Mouse (Mus musculus): ENCODE results near the gene Itpr3. TPM values are rescaled to one million over a fixed set of nuclear protein-coding genes. Genes with fewer than 3 reads are reported as not detected.

Gene Itpr3
- total RNA-seq, 2 experiments from 2014 or later = 4.2 to 5.7 TPM

DNA sequence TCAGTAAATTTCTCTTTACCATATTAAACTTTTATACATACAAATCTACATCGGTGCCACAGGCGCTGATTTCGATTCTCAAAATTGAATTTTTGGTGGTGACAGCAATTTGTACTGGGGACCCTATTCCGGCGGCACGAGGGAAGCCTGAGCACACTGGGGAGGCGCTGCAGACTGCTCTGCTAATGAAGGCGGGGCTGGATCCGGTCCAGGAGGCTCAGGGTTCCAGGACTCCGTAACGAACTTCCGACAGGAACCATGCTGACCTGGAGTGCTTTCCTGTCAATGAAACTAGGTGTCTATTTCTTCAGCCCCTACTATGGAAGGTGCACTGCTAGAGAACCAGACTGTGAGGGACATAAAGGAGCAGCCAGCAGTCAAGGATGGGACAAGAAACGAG lies 72.2 kb downstream of the Itpr3 start:
- no peak for DNase-seq
- intact Hi-C loops (cut with DNase I; ENCODE audit: low total_unique reads) = no loop called here

DNA sequence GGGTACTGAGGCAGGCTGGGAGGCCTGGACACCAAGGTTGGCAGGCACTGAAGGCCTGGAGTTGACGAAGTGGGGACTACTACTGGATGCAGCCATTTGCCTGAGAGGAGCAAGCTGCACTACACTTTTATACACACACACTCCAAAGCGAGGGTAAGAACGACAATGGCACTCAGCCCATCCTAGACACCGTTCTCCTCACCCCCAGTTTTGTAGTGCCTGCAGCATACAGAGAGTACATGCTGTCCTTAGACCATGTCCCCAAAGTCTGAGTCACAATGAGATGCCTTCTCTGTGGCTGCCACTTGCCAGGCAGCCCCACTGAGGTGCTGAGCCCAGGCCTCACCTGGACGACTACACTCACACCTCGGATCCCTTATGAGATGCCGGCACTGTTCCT lies 72.7 kb downstream of the Itpr3 start:
- intact Hi-C loops (cut with DNase I; ENCODE audit: low total_unique reads) = no loop called here
- DNase-seq = no peak

DNA sequence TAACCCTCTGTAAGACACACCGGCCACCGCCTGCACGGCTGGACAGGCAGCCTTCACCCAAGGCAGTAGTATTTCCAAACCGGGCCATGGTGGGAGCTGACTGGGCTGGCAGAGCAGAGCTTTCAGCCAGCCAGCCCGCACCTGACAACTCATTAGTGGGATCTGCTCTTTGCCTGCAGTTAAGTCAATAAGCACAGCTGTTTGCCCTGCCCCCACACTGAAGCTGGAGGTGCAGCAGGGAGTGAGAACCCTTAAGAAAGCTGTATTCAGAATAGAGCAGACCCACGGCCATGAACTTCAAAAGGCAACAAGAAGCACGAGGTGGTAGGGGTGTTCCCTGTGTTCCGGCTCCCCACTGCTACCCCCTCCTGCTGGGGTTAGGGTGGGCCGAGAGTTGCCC lies 73.1 kb downstream of the Itpr3 start:
- intact Hi-C loops (cut with DNase I; ENCODE audit: low total_unique reads) = no loop called here
- DNase-seq = no peak

DNA sequence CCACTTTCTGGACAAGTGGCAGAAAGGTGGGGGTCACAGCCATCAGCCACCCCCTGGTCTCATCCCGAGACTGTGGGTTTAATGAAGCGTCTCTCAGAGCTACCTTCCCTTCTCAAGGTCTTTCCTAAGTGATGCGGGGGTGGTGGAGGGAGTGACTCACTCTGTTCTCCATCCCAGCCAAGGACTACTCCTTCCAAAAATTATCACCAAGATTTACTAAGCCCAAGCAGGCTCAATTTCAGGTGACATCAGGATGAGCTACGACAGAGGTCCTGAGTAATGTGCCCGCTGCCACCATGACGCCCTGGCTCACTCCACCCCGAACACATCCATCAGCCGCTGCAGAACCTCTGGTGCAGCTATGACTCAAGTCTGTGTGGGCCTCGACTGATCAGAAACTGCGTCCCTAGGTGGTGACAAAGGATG lies 74.1 kb downstream of the Itpr3 start:
- no peak for DNase-seq
- intact Hi-C loops (cut with DNase I; ENCODE audit: low total_unique reads) = no loop called here

DNA sequence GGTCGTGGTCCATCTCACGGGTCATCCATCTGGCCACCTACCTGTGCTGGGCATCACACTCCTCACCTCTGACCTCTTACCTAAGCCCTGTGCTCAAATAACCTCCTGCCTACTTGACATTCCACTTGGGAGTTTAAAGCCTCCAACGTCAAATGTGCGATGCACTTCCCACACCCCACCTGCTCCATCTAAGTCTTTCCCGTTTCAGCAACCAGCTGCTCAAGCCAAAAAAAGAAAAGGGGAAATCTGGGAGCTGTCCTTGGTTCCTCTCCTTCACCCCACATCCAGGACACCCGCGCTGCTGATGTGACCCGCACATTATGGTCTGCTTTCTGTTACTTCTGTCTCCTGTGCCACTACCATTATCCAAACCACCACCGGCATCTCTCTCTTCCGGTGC lies 75.1 kb downstream of the Itpr3 start:
- DNase-seq = no peak

DNA sequence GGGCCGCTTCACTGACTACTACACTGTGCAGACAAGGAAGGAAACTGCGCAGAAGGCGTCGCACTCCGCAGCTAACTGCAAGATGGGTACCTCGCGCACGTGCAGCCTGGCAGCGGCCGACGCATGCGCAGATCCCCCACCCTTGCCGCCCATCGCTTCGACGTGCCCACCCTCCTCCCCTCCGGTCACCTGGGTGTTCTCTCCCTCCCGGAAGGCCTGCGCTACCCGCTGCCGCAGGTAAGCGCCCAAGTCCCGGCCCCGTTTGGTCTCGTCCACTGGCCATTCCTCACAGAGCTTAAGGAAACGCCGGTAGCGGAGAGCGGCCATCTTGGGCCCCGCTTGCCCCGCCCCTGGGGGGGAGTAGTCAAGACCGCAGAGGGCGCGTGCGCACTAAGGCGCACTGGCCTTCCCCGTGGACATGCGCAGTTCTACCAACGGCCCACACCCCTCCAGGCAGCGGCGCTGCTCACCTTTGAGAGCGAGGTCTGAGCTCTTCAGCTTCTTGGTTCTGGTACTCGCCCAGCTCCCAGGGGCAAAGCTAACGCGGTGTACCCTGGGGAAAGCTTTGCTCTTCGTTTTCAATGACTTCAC lies 76.5 kb downstream of the Itpr3 start, which contains the start of gene Uqcc2:
TSS of gene Uqcc2 (minus strand) at position 366 of the 591 bp plus-strand sequence.
- peak; percentile 98 for DNase-seq
- intact Hi-C loops (cut with DNase I; ENCODE audit: low total_unique reads) = no loop called here

More for the DNA sequence above, 75.1 kb downstream of the Itpr3 start:
- intact Hi-C loops (cut with DNase I; ENCODE audit: low total_unique reads) = no loop called here

DNA sequence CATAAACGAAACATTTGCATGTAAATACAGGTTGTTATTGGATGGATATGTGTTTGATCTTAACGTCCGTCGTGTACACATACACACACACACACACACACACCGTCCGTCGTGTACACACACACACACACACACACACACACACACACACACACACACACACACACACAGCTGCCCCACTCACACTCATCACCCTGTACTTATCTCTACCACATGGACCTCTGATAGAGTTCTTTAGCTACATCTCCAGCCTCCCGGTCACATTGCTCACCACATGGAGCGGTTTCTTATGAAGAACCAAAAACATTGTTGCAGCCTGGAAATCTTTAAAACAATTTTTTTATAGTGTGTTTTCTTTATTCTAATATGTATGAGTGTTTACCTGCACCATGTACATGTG lies 77.1 kb downstream of the Itpr3 start:
- intact Hi-C loops (cut with DNase I; ENCODE audit: low total_unique reads) = no loop called here
- DNase-seq = no peak

DNA sequence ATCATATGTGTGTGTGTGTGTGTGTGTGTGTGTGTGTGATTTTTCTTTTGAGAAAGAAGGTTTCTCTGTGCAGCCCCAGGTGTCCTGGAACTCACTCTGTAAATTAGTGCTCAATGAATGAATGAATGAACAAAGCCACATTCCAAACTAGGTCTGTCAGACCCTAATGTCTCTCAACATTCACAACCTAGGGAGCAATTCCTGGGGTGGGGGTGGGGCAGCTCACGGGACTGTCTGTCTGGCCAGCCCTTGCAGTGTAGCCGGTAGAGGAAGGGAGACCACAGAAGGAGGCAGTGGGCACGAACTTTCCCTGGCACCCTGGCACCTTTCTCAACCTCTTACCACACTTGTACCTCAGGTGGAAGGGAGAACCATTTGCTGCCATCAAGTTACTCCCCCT lies 77.6 kb downstream of the Itpr3 start:
- intact Hi-C loops (cut with DNase I; ENCODE audit: low total_unique reads) = loop anchor here (5.0 kb wide), 1 partner anchor 53 kb away; no protein-coding TSS in a partner anchor
- no peak for DNase-seq

DNA sequence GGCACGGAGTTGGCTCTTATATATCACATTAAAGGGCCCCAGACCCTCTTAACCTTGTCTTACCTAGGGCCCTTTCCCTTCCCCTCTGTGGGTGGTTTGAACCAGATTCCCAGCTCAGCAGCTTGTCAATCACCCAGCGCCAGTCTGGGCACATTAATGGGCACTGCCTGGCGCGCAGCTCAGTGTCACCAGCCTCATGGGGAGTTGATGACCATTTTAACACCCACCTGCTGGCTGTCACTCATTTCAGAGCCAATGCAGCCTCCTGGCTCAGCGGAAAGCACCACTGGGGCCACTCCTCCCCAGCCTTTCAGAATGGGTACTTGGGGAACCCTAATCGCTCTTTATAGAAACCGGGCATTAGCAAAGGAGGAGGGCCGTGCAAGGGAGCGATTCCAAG lies 81.3 kb downstream of the Itpr3 start:
- DNase-seq = peak; percentile 73
- intact Hi-C loops (cut with DNase I; ENCODE audit: low total_unique reads) = loop anchor here (5.0 kb wide), 1 partner anchor 49 kb away; no protein-coding TSS in a partner anchor

DNA sequence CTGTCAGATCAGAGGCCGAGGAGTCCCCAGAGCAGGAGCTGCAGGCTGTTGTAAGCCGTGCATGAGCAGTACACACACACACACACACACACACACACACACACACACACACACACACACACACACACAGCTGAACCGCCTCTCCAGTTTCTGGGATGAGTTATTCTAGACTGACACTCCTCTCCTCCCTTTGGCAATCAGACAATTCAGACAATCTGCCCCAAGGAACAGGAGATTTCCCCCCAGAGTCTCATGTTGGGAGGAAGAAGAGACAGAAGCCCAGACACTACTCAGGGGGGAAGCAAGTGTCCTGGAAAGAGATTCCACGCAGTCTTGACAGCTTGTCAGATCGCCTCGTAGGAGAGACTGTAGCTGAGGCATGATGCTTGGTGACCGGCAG lies 82.2 kb downstream of the Itpr3 start:
- peak; percentile 36 for DNase-seq
- intact Hi-C loops (cut with DNase I; ENCODE audit: low total_unique reads) = loop anchor here (5.0 kb wide), 1 partner anchor 48 kb away; no protein-coding TSS in a partner anchor

DNA sequence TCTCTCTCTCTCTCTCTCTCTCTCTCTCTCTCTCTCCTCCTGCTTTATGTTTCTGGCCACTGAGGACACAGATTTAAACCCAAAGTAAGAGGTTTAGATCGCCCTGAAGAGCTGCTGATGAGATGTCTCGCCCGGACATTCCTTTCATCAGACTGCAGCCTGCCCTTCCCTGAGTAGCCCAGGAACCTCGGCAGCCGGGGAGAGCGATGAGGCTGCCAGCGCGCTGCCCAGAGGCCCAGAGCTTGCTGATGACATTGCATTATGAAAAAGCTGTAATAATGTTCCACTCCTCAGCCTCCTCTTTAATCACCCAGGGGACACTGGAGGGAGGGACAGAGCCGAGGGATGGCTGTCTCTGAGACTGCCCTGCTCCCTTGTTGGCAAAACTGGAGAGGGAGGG lies 83.2 kb downstream of the Itpr3 start:
- DNase-seq = peak; percentile 48
- intact Hi-C loops (cut with DNase I; ENCODE audit: low total_unique reads) = no loop called here

DNA sequence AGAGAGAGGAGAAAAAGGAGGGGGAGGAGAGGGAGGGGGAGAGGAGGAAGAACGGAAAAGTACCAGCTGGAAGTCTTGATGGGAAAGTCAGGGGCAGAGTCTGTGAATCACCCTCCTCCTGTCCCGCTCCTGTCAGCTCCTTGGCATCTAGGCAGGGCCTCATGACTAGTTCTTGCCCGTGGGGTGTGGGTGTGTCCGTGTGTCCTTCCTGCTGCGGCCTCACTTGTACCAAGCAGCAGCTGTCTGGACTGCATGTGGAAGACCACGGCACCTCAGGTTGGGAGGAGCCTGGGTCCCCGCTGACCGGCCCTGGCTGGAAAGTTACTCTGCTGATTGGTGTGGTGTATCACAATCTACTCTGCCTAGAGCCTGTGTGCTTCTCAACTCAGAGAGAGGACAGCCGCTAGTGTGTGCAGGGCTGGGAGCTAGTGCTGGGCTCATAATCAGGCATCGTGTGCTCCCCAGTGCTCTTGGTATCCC lies 84.9 kb downstream of the Itpr3 start:
- intact Hi-C loops (cut with DNase I; ENCODE audit: low total_unique reads) = no loop called here
- peak; percentile 62 for DNase-seq

DNA sequence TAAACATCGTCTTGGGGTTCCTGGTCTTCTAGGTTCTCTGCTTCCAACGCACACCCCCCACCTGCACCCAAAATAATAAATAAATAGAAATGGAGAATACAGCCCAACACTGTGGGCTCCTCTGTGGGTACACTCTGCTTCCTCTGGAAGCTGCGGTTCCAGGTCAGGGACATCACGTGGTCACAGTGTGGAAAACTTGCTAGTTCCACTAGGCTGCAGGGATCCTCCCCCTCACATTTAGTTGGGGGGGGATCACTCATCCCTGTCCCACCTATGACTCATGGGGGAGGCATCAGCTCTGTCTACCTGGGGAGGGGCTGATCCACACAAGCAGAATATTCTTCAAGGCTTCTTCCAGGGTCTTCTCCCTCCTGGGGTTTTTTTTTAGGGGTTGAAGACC lies 87.0 kb downstream of the Itpr3 start:
- intact Hi-C loops (cut with DNase I; ENCODE audit: low total_unique reads) = no loop called here
- no peak for DNase-seq

DNA sequence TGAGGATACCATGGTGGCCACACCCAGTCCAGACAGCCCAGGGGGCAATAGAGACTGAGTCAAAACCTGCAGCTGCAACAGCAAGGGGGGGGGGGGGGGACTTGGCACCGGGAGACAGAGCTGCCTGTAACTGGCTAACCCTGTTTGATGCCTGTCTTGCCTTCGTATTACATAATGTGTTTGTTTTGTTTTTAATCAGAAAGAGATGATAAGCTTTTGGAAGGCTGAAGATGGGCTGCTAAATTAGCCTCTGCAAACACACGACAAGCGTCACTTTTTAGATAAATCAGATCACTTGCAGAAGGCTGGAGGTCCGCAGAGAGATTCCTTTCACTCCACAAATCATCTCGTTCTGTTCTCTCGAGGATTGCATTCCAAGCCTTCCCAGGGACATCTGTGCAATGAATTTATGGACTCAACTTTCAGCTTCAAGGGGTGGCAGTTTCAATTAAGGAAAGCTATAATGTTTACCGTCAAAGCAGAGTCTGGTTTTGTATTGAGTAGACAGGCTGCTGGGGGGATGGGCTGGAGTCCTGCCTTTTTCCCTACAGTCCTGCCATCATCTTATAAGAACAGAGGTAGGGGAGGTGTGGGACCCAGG lies 89.3 kb downstream of the Itpr3 start:
- intact Hi-C loops (cut with DNase I; ENCODE audit: low total_unique reads) = no loop called here
- DNase-seq = no peak

DNA sequence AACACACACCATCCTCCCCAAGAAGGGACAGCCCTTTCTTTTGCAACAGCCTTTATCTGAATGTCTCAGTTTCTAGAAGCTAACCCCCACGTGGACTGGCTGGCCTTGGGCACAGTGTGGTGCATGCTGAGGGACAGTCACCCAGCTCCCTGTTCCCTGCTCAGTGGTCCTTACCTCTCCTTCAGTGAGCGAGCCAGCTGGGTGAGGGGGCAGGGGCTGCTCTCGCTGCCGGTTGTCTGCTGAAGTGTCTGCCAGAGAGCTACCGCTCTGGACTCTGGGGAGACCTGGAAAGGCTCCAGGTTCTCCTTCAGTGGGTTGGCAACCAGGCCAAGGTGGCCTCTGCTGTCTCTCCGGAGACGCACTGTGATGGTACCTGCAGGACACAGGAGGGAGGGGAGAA lies 93.8 kb downstream of the Itpr3 start:
- no peak for DNase-seq
- intact Hi-C loops (cut with DNase I; ENCODE audit: low total_unique reads) = no loop called here

DNA sequence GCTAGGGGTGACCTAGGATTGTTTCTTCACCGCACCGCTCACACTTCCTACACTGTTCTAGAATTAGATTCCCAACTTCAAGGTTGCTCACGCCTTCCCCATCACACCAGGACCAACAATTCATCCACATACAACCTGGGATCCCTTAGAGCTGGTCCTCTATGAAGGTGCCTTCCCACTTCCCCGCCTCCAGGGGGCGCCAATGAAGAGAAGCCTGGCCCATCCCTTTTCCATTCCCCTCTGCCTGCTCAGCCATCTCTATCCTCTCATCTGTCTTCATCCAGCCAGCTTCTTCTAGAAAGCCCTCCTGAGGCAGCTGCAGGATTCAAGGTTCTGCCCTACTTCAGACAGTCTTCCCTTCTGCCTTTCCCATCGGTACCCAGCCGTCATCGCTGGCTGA lies 94.3 kb downstream of the Itpr3 start:
- no peak for DNase-seq
- intact Hi-C loops (cut with DNase I; ENCODE audit: low total_unique reads) = no loop called here

DNA sequence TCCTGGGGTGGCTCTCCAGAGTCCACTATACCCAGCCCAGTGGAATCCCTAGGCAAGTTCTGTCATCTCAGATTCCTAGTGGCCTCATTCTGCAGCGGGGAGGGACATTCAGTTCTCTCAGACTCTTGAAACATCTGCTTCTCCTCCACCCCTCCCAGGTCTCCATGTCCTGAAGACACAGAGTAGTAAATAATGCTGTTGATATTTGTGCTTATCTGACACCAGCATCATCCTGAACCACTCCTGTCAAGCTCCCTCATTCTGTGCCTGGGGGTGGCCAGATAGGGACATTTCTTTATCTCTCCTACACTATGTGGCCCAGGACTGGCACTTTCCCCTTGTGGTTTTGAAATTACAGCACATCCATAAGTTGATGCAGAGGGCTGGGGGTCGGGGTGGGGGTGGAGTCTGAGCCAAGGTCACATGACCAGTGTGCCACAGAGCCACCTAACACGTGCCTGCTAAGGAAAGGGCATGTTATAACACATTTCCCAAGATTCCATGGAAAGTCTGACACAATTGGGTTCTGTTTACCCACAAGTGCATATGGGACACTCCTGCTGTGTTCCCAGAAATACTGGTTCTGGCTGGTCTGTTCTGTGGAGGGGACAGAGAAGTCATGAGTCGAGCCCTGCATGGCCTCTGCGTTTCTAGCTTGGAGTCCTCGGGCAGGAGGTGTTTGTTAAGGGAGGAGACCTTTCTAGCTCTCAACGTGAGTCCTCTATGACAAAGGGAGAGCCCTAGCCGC lies 96.0 kb downstream of the Itpr3 start:
- intact Hi-C loops (cut with DNase I; ENCODE audit: low total_unique reads) = no loop called here
- no peak for DNase-seq

DNA sequence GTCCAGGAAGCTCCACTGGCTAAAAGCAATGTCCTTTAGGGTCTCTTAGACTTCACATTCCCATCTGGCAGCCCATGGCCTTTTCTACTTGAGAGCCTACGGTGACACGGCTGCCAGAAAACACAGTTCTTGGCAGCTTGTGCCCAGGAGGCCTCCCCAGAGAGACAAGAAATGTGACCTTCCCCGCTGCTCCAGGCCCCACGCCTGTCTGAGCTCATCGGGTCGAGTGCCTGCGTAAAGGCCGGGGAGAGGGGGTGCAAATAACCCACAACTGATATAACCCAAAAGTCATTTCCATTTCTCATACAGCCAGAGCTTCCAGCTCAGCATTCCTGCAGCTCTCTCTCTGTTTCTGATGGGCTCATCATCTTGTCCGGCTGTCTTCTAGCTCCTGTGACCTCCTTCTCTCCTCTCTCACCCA lies 96.7 kb downstream of the Itpr3 start:
- intact Hi-C loops (cut with DNase I; ENCODE audit: low total_unique reads) = no loop called here
- DNase-seq = peak; percentile 70

DNA sequence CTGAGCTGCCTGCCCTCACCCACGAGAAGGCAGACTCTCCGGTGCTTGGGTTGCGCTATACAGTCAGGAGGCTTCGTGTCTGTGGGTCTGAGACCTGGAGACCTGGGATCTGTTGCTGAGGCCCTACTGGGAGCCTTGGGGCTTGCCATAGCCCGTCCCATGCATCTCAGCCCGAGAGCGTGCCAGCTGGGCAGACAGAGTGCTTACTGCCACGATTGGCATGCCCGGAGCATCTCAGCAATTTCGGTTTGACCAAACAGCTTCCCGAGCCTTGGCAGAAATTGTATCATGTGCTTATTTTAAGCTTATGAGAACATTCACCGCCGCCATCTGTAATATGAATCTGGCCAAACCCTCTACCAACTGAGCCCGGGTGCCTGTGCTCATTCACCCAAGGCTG lies 97.2 kb downstream of the Itpr3 start:
- DNase-seq = peak; percentile 83
- intact Hi-C loops (cut with DNase I; ENCODE audit: low total_unique reads) = no loop called here

DNA sequence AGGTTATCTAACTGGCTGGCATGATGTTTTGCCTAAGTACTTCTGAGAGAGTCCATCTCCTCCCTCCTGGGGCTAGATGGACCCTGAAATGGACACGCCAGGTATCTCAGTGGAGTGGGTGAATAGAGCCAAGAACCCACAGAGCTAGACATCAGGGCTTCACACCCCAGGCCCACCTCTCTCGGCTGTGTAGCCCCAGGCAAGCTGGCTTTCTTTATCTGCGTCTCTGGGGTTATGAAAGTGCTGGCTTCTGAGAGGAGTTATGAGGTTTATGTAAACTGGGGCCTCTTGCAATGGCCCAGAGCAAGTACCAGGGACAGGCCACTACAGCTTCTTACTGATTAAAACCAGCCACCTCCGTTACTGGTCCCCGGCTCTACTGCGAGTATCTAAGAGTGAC lies 97.8 kb downstream of the Itpr3 start:
- intact Hi-C loops (cut with DNase I; ENCODE audit: low total_unique reads) = no loop called here
- no peak for DNase-seq

DNA sequence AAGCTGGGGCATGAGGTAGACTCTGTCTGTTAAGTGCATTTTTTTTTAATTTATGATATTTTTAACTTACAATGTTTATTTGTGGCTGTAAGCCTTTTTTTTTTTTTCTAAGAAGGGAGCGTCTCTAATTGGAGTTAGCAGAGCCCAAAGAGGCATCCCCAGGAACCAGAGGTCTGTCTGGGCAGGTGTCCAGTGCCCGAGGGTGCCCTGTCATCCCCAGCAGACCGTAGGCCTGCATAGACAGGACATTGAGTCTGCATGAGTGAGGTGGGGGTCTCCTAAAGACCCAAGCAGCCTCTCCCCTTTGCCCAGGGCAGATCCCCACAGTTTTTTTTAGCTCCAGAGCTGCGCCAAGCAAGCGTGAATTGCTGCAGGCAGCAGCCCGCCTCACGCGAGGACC lies 98.6 kb downstream of the Itpr3 start:
- intact Hi-C loops (cut with DNase I; ENCODE audit: low total_unique reads) = no loop called here
- no peak for DNase-seq
